Mouse (Mus musculus): Measurements from ENCODE around the gene Zfp946.

DNA sequence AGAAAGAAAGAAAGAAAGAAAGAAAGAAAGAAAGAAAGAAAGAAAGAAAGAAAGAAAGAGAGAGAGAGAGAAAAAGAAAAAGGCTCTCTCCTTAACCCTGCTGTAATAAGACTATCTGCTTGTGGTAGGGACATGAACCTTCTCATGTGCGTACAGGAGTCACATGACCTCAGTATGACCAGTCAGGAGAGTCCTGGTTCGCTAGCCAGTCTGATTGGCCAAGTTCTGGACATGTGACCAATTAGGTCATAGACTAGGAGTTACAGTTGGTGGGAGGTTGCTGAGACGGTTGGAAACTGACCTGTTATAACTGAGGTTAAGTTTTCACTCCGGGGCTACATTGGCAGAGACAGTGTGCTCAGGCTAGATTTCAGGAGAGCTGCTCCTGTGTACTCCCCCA, 73.1 kb downstream of the Zfp946 start:
- no peak for TF ChIP-seq CEBPB (IDR thresholded peaks at IDR 0.05; ENCODE audit: insufficient read depth, poor library complexity, severe bottlenecking)
- no peak for TF ChIP-seq POLR2A (IDR thresholded peaks at IDR 0.05; ENCODE audit: insufficient read length, low read depth)
- TF ChIP-seq E2F4 (IDR thresholded peaks at IDR 0.05; ENCODE audit: insufficient read depth): no peak
- no peak for TF ChIP-seq SRF (IDR thresholded peaks at IDR 0.05; ENCODE audit: control insufficient read depth, insufficient read length, low read depth)
- TF ChIP-seq USF1 (IDR thresholded peaks at IDR 0.05; ENCODE audit: low read depth): no peak
- TF ChIP-seq TCF3 (IDR thresholded peaks at IDR 0.05; ENCODE audit: insufficient read length, low read depth): no peak
